Mouse (Mus musculus) bone marrow macrophage, adult 2 months (primary cell): ENCODE measurements around the gene Sgcd.

Source experiments
- CTCF ChIP-seq: IDR thresholded peaks from 2 replicates; pipeline ENCODE4 v1.5.1; 2012; ENCODE audit warnings: low read depth, mild to moderate bottlenecking, low read length, moderate library complexity
- POLR2A ChIP-seq: IDR thresholded peaks from 2 replicates; pipeline ENCODE4 v1.6.1; 2012; ENCODE audit warnings: mild to moderate bottlenecking, low read depth, low read length, borderline replicate concordance

DNA sequence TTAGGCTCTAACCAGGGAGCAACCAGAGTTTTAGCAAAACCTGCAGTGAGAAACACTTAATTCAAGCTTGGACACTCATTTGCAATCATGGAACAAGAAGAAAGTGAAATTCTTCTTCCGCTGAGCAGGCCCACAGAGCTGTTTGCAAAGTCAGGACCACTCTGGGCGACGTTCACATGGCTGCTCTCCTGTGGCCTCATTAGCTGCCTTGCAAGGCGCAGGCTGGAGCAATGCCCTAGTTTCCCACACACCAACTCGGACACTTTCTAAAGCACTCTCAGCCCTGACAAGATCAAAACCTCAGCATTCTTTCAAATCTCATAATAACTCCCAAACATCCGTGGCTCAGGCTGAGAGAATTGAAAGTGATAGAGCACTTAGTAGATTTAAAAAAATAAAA, 480.7 kb downstream of the Sgcd start:
- TF ChIP-seq CTCF (no peak), POLR2A (no peak)
